Mouse (Mus musculus): ENCODE measurements around the gene 0610040J01Rik.

0610040J01Rik gene

DNA sequence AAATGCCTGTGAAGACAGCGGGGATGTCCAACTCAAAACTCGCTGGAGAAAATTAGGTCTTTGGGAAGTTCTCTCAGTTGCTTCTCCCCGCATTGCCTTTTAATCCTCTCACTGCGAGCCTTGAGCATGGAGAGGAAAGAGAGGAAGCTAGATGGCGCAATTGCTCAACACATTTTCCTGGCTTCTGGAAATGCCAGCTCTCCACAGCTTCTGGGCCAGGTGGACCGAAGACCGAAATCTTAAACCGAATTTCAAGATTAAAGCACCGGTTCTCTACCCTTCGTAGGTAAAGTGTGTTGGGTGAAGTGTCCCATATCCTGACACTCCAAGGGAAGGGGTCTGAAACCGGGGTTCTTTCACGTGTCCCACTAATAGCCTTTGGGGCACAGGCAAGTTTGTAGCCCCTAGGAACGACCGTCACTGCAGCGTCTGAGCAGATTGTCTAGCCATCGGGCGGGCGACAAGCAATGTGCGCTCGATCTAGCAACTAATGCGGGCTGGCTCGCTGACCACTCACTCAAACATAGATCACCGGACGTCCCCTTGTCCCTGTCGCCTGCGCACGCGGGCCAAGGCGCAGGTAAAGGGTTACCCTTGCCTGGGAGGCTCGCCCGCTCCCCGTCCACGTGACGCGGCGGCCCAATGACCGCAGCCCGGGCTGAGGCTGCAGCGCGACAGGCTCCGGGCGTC is at the start of gene 0610040J01Rik:
TSS of gene 0610040J01Rik (plus strand) at position 545 of the 690 bp plus-strand sequence.
- DNase-seq, result peak in 1 of 2 experiments; percentile 3

- no peak for DNase-seq
Measured at GRCm38 (mm10) chr5:63765886-63766285, 46.3 kb upstream of the 0610040J01Rik start.

DNA sequence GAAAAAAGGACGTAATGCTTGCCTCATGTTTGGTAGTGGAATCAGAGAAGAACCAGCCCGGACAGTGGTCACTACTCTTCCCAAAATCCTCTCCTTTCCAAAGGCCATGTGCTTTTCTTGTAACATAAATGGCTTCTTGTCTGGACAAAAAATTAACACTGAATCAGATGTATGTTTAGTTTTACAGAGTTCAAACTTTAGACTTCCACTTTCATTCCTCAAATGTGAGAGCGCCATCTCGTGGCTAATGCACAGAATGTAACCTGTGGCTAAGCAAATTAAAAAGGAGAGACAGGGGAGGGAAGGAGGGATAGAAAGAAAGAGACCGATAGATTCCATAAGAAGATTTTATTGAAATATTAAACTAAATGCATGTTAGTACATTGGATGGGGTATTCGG is 45.4 kb upstream of the 0610040J01Rik start:
- no peak for DNase-seq

GRCm38 (mm10) chr5:63767464-63767863 is 44.7 kb upstream of the 0610040J01Rik start:
- no peak for DNase-seq

DNA sequence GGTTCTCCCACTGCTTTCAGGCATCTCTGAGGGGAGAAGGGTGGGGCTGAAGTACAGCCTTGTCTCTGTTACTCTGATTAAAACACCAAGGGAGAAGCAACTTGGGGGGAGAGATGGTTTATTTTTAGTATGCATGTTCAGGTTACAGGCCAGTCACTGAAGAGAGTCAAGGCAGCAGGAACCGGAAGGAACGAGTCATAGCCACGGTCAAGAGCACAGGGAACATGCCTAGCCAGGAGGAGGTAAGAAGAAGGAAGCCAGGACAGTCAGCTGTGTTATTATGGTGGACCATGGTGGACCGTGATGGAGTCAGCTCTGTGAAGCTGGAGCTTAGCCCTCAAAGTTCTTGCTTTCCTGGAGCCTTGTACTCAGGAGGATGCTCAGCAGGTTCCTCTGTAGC is 43.9 kb upstream of the 0610040J01Rik start:
- DNase-seq, result no peak

- DNase-seq, result no peak
Measured at GRCm38 (mm10) chr5:63772971-63773370, 39.2 kb upstream of the 0610040J01Rik start.

DNA sequence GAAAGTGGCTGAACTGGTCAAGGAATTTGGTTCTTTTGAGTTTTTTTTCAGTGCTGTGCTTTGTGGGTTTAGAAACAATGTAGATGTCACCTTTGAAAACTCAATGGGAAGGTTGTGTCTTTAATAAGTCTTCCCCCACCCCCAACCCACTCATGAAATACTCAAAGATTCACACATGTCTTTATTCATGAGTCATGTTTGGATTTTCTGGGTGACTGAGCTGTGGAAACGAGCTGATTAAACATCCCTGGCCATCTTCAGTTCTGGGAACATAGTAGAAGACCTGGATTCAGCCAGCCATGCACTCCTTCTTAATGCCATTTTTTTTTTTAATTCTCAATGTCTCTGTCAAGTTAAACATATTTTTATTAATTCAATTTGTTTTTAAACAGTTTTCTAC is 38.6 kb upstream of the 0610040J01Rik start:
- no peak for DNase-seq

DNA sequence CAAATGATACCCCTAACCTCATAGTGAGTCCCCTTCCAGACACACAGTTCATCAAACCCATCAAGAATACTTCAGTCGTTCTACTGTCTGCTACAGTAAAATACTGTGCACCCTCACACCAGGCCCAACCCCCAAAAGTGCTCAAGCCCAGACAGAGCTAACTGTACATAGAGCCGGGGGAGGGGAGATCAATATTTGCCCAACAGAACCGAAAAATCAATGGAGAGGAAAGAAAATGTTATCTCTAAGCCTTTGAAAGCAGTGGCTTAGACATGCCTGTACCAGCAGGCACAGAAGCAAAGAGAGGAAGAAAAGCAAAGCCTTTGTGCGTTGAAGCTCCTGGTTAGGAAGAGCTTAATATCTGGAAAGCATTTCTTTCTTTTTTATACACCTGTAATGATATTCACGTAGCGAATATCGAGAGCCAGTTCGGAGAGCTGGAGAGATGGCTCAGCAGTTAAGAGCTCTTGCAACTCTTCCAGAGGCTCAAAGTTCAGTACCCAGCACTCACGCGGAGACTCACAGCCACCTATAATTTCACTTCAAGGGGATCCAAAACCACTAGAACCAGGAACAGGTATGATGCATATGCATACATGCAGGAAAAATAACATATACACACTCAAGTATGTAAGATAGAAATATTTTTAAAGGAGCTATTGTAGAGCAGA is 23.9 kb upstream of the 0610040J01Rik start:
- DNase-seq, result no peak

DNA sequence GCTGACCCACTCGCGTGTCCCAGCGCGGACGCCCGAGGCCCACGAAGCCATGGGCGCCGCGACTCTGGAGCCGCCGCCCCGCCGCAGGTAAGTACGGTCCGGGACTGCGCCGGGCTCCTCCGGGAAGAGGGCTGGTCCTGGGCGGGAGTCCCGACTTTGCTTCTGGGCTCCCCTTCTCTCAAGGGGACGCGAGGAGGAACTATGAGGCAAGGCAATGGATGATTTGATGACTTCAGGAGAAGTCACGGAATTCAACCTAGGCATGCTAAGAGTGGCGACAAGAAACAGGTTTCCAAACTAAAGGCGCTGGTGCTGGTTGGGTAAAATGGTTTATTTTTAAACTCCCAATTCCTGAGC is 324 bp downstream of the 0610040J01Rik start:
- DNase-seq, result no peak

- DNase-seq, result no peak
Measured at GRCm38 (mm10) chr5:63816643-63817042, 4.5 kb downstream of the 0610040J01Rik start.

GRCm38 (mm10) chr5:63817270-63817669 is 5.1 kb downstream of the 0610040J01Rik start:
- no peak for DNase-seq

DNA sequence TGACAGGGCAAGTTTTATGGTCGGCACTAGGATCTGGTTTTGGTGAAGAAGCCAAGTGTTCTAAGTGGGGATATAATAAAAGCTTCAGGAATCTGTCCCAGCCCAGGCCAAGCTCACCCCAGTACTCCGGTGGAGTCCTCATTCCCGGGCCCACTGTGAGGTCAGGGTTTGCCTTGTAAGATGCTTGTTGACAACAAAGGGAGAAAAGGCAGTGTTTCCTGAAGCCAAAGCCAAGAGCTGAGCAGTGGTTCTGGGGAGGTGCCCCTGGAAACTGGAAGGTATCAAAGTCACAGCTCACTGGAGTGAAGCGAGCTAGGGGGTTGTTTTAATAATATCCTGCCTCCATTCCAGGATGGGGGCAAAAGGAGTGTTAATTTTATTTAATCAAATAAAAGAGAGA is 6.8 kb downstream of the 0610040J01Rik start:
- DNase-seq, result no peak

DNA sequence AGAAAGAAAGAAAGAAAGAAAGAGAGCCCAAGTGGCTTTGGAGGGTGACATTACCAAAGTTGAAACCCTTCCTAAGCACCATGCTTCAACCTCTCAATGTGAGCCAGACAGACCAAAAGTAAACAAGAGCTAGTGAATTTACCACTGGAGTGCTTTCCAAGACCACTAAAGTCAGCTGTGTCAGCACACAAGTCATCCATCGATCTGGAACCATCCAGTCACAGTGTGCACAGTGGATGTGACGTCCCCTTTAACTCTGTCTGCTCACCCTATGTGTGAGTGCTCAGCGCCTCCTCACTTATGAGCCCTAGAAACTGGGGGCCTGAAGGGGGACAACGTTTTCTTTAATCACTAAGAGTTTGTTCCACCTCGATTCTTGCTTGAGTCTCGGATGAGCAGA is 7.4 kb downstream of the 0610040J01Rik start:
- DNase-seq, result no peak

GRCm38 (mm10) chr5:63821176-63821575 is 9.0 kb downstream of the 0610040J01Rik start:
- DNase-seq, result no peak

DNA sequence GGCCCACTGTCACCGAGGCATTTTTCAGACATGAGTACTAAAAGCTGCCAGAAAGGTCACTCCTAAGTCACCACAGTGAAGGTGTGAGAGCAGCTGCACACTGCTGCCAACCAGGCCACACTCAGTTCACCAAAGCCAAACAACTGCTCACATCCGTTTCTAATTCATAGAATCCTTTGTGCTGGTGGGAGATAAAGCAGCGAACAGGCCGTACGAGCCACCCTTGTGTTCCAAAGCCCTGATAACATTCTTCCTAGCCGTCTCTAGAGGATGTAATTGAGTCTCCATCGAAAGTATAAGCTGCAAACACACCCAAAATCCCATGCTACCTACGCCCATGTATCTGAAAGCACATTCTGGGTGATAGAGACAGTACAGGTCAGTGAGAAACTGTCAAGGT is 9.7 kb downstream of the 0610040J01Rik start:
- DNase-seq, result no peak

- no peak for DNase-seq
Measured at GRCm38 (mm10) chr5:63823362-63824332, 11.5 kb downstream of the 0610040J01Rik start.

DNA sequence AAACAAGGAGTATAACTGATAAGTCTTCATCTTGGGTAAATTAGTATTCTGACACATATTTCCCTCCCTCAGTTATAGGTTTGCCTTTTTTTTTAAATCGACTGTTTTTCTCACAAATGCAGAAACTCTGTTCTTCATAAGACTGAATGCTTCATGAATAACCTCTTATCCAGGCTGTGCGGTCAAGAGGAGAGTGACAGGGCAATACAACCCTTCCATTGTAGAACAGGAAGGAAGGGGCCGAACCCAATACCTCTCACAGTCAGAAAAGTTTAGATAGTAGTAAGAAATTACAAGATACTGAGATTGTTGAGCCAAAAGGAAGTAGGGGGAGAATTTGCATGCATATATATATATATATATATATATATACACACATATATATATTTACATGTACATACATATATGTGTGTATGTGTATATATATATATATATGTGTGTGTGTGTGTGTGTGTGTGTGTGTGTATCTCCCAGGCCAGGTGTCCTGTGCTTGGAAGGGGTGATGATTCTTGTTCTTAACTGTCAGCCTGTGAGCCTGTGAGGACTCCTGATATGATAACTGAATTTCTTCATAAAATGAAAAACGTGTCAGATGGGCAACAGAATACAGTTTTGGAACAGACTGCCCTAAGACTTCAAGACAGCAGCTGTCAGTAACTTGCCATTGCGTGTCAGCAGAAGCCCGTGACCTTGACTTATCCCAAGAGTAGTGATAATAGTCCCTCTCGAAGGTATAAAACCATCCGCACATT is 12.6 kb downstream of the 0610040J01Rik start:
- no peak for DNase-seq

GRCm38 (mm10) chr5:63825881-63826280 is 13.7 kb downstream of the 0610040J01Rik start:
- DNase-seq, result no peak

DNA sequence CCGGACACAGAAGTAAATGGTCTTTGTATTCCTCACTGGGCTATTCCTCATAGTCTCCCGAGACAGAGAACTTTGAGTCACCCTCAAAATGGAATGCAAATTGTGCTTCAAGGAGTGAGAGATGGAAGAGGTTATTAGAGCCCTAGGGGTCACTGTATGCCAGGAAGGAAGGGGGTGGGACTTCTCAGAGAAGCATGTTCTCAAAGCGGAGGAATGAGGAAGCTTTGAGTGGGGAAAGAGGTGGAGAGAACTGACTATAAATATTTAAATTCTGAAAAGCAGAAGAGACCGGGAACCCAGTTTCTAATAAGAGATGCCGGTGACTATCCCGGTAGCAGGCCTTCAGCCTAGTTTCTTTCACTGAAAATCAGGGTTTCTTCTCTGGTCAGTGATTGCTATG is 14.8 kb downstream of the 0610040J01Rik start:
- no peak for DNase-seq

DNA sequence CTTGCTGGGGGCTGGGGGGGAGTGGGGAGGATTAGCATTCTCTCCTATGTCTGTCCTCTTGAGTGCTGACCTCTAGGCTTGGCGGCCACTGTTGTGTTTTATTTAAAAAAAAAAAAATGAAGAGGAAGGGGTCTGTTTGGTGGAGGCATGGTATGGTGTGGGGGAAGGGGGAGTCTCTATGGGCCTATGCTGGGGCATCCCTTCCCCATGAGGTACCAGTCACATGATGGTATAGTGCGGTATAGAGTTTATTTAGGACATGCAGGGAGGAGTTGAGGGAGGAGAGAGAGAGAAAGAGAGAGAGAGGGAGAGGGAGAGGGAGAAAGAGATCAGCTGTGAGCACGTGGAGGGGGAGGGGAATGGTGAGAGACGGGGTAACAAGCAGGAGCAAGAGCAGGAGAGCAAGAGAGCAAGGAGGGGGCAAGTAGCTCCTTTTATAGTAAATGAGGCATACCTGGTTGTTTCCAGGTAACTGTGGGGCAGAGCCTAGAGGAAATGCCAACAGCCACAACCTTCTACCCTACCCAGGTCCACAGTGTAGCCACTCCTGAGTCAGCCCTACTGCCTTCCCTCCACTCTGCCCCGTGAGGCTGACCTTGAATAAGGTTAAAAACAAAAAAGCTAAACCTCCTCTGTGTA is 15.4 kb downstream of the 0610040J01Rik start:
- no peak for DNase-seq

GRCm38 (mm10) chr5:63828380-63829185 is 16.4 kb downstream of the 0610040J01Rik start:
- no peak for DNase-seq

All from thymus, adult 18-20 months (tissue).